Mouse (Mus musculus): Measurements from ENCODE around the gene Ints4.

- TF ChIP-seq EP300 (optimal IDR thresholded peaks at IDR 0.05) (no peak), CTCF (IDR thresholded peaks at IDR 0.05; ENCODE audit: low read depth) (no peak)
These were observed 99.5 kb downstream of the Ints4 start for GRCm38 (mm10) chr7:97579976-97580842.
